In the genomic region with DNA sequence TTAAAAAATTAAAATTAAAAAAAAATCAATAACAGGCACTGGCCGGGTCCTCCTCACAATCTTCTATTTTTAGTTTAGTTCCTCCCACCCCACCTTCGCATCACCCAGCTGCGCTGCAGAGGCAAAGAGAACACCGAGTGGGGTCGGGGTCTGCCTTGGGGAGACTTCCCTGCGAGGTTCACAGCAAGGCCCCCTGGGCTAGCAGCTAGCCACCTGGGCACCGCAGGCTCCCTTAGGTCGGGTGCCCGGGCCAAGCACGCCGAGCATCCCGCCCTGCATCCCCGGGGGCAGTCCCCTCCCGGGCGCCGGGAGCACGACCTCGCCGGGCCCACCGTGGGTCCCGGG, we compare ENCODE assay signal across 8 mouse cellular contexts. TPM values are rescaled to one million over a fixed set of nuclear protein-coding genes. Genes with fewer than 3 reads are reported as not detected.
A peak's percentile ranks its signal among the peaks of the same experiment; 100 is the strongest.
DNase-seq lines count a peak whose midpoint lies in the region; ATAC-seq and TF ChIP-seq lines count a peak whose summit lies in the region.

No protein-coding gene starts in this region.

- H3K4me1 ChIP-seq in MEL (ENCODE audit: control insufficient read depth in 1 of 2, insufficient read depth in 2 of 2, low read length in 2 of 2) = peaks cover 10 to 12% of the 10 kb centered on the region in 2 experiments
- peaks cover 4% of the 10 kb centered on the region; the same call in 1 of the 2 replicates for H3K4me1 ChIP-seq in embryonic facial prominence, embryonic 14.5 days (ENCODE audit: control insufficient read depth, insufficient read depth, low read length)
- peaks cover 7% of the 10 kb centered on the region for H3K4me1 ChIP-seq in limb, embryonic 13.5 days
- peaks cover 8% of the 10 kb centered on the region for H3K4me1 ChIP-seq in stomach, embryonic 16.5 days (ENCODE audit: control insufficient read depth, insufficient read depth, low read length)

- WGBS in embryonic facial prominence, embryonic 14.5 days = under 1% methylated on average over 14 of the region's 21 CpGs
- under 1% methylated on average over 21 of the region's 21 CpGs for WGBS in limb, embryonic 13.5 days
- WGBS in stomach, embryonic 16.5 days = under 1% methylated on average over 21 of the region's 21 CpGs

- TF ChIP-seq EP300 in MEL (IDR thresholded peaks at IDR 0.05; ENCODE audit: low read depth in 1 of 2, low read length in 2 of 2) = no peak

- H3K9ac ChIP-seq in MEL (ENCODE audit: control insufficient read depth, low read depth, low read length, poor library complexity, severe bottlenecking) = peak overlapping the region; percentile 89
- H3K9ac ChIP-seq in embryonic facial prominence, embryonic 14.5 days (ENCODE audit: low read depth, low read length) = peak overlapping the region; percentile 84
- H3K9ac ChIP-seq in limb, embryonic 13.5 days = peak overlapping the region; percentile 87
- H3K9ac ChIP-seq in stomach, embryonic 16.5 days (ENCODE audit: low read length) = peak overlapping the region; percentile 78

- no peak for TF ChIP-seq RAD21 in MEL (IDR thresholded peaks at IDR 0.05; ENCODE audit: low read depth, low read length)

- no peaks in the 10 kb centered on the region for H3K9me3 ChIP-seq in MEL (replicated peaks; ENCODE audit: insufficient read depth, low read length)
- no peaks in the 10 kb centered on the region for H3K9me3 ChIP-seq in embryonic facial prominence, embryonic 14.5 days (ENCODE audit: control insufficient read depth, low read length)
- H3K9me3 ChIP-seq in limb, embryonic 13.5 days = no peaks in the 10 kb centered on the region; the same call in 1 of the 2 replicates
- H3K9me3 ChIP-seq in stomach, embryonic 16.5 days (replicated peaks; ENCODE audit: control insufficient read depth, low read length) = no peaks in the 10 kb centered on the region

- DNase-seq in layer of hippocampus, adult 8-10 months (ENCODE audit: low spot score in 2 of 2) = peak; percentile 8 to 13
- DNase-seq in layer of hippocampus, postnatal 36 days = no peak
- DNase-seq in MEL (ENCODE audit: low read depth, low spot score) = peak; percentile 54
- peak; percentile 15 for DNase-seq in embryonic facial prominence, embryonic 14.5 days (ENCODE audit: low spot score)
- no peak for DNase-seq in cerebellum, postnatal 25 days
- no peak for DNase-seq in kidney, adult 18-20 months

- no peak; the same call in 1 of the 2 replicates for ATAC-seq in embryonic facial prominence, embryonic 14.5 days (ENCODE audit: low read depth)
- no peak for ATAC-seq in limb, embryonic 13.5 days (ENCODE audit: low FRiP score, low read depth)
- ATAC-seq in stomach, embryonic 16.5 days (ENCODE audit: insufficient read depth, low FRiP score) = peak; percentile 4; the same call in 1 of the 2 replicates

- TF ChIP-seq CTCF in MEL (IDR thresholded peaks at IDR 0.05 in 2 of 3, conservative IDR thresholded peaks at IDR 0.05 in 1 of 3; ENCODE audit: control insufficient read depth in 1 of 3, insufficient read depth in 1 of 3, low read depth in 2 of 3, low read length in 3 of 3, poor library complexity in 1 of 3, severe bottlenecking in 1 of 3) = no peak

- H3K27me3 ChIP-seq in MEL (ENCODE audit: control insufficient read depth in 1 of 2, insufficient read depth in 2 of 2, low read length in 2 of 2) = no peaks in the 10 kb centered on the region
- no peaks in the 10 kb centered on the region for H3K27me3 ChIP-seq in embryonic facial prominence, embryonic 14.5 days (replicated peaks; ENCODE audit: control insufficient read depth, insufficient read depth, low read length)
- no peaks in the 10 kb centered on the region for H3K27me3 ChIP-seq in limb, embryonic 13.5 days
- no peaks in the 10 kb centered on the region for H3K27me3 ChIP-seq in stomach, embryonic 16.5 days (ENCODE audit: control insufficient read depth, insufficient read depth, low read length)

- peak overlapping the region; percentile 13; the same call in 1 of the 2 replicates for H3K27ac ChIP-seq in MEL (ENCODE audit: control insufficient read depth, low read depth, low read length)
- peak overlapping the region; percentile 80 for H3K27ac ChIP-seq in embryonic facial prominence, embryonic 14.5 days (replicated peaks; ENCODE audit: low read depth, low read length)
- H3K27ac ChIP-seq in limb, embryonic 13.5 days = peak overlapping the region; percentile 81; the same call in 1 of the 2 replicates
- H3K27ac ChIP-seq in stomach, embryonic 16.5 days (ENCODE audit: low read length) = peak overlapping the region; percentile 73

- peak overlapping the region; percentile 73 to 99 for H3K4me3 ChIP-seq in MEL (ENCODE audit: control insufficient read depth in 1 of 2, insufficient read depth in 1 of 2, low read depth in 2 of 2, low read length in 2 of 2)
- peak overlapping the region; percentile 80 for H3K4me3 ChIP-seq in embryonic facial prominence, embryonic 14.5 days (ENCODE audit: low read depth, low read length)
- H3K4me3 ChIP-seq in limb, embryonic 13.5 days = peak overlapping the region; percentile 61
- peak overlapping the region; percentile 77 for H3K4me3 ChIP-seq in stomach, embryonic 16.5 days (replicated peaks; ENCODE audit: low read length)

- peak overlapping the region; percentile 98 for H3K4me2 ChIP-seq in embryonic facial prominence, embryonic 14.5 days (ENCODE audit: low read depth, low read length)
- peak overlapping the region; percentile 89 for H3K4me2 ChIP-seq in limb, embryonic 13.5 days (replicated peaks)
- peak overlapping the region; percentile 85 for H3K4me2 ChIP-seq in stomach, embryonic 16.5 days (ENCODE audit: low read depth, low read length)

- peaks cover 0 to 14% of the 10 kb centered on the region in 2 experiments; a peak in 2 of 4 replicates for H3K36me3 ChIP-seq in MEL (ENCODE audit: control insufficient read depth in 1 of 2, insufficient read depth in 2 of 2, low read length in 2 of 2)
- H3K36me3 ChIP-seq in embryonic facial prominence, embryonic 14.5 days (ENCODE audit: control insufficient read depth, insufficient read depth, low read length) = no peaks in the 10 kb centered on the region
- H3K36me3 ChIP-seq in limb, embryonic 13.5 days = no peaks in the 10 kb centered on the region
- no peaks in the 10 kb centered on the region for H3K36me3 ChIP-seq in stomach, embryonic 16.5 days (ENCODE audit: control insufficient read depth, insufficient read depth, low read length)

- no peak for TF ChIP-seq POLR2A in MEL (IDR thresholded peaks at IDR 0.05; ENCODE audit: control insufficient read depth in 1 of 2, insufficient read depth in 1 of 2, low read depth in 1 of 2, low read length in 2 of 2, poor library complexity in 1 of 2)

- peaks cover 4% of the 10 kb centered on the region; the same call in 1 of the 2 replicates for H3K79me2 ChIP-seq in MEL (ENCODE audit: control insufficient read depth, insufficient read depth, low read length, poor library complexity)

TF ChIP-seq in MEL, 35 proteins besides CTCF, POLR2A, EP300 and RAD21:
- TF ChIP-seq CHD1 (IDR thresholded peaks at IDR 0.05; ENCODE audit: low read depth, low read length) (no peak), MAZ (IDR thresholded peaks at IDR 0.05; ENCODE audit: low read depth, low read length) (0 out of 2 replicates have a peak, but pooled peaks have one; percentile 20), MXI1 (IDR thresholded peaks at IDR 0.05; ENCODE audit: low read depth, low read length) (peak; percentile 45; the same call in 1 of the 2 replicates)

RNA-seq across cellular contexts. Expression of a gene that starts 15.1 kb away (rescaled TPM):
- total RNA-seq in layer of hippocampus, adult 8-10 months (2022) = 100 to 1,000 TPM; 111 to 145 (median 126) TPM
- total RNA-seq in layer of hippocampus, postnatal 36 days (2021) = 100 to 1,000 TPM; 122 to 155 TPM
- 4.3 and 6.6 TPM in 2 replicates for total RNA-seq in MEL (2012; rRNA removed)
- polyA plus RNA-seq in MEL (2012; ENCODE audit: insufficient read depth in 1 of 2, insufficient read length in 2 of 2, low read depth in 1 of 2, low replicate concordance in 2 of 2, missing spikeins in 1 of 2) = 1 to 10 TPM in 1 of 2 experiments, not detected in 1; 9.0 TPM
- polyA plus RNA-seq in embryonic facial prominence, embryonic 14.5 days (2014; fragmentation: Nextera tagmentation; extraction: Ambion mirVana) = 12.9 and 13.8 TPM in 2 replicates
- 8.9 and 9.4 TPM in 2 replicates for polyA plus RNA-seq in limb, embryonic 13.5 days (2015; fragmentation: Nextera tagmentation; extraction: Ambion mirVana)
- 2.2 and 4.2 TPM in 2 replicates for polyA plus RNA-seq in stomach, embryonic 16.5 days (2015; fragmentation: Nextera tagmentation; extraction: Ambion mirVana)

Comparison
In these comparisons a context has a peak if more than half of its experiments do, and no peak if none do; other contexts are left out.
1. DNase-seq: peak in layer of hippocampus, adult 8-10 months (2 of 2), MEL (single experiment) and embryonic facial prominence, embryonic 14.5 days (single experiment); none in layer of hippocampus, postnatal 36 days (0 of 2), cerebellum, postnatal 25 days (0 of 2) and kidney, adult 18-20 months (single experiment).
2. H3K27ac ChIP-seq: peak in every context shown above with its lines; median percentile 81 in limb, embryonic 13.5 days; 80 in embryonic facial prominence, embryonic 14.5 days; 73 in stomach, embryonic 16.5 days; 13 in MEL.
3. Peak in every context shown above with its lines, with median percentiles within 50 percentile points of each other: H3K4me3 ChIP-seq, H3K9ac ChIP-seq and H3K4me2 ChIP-seq.